Mouse (Mus musculus): ENCODE results near the gene Mcmbp.

Mcmbp gene

DNA sequence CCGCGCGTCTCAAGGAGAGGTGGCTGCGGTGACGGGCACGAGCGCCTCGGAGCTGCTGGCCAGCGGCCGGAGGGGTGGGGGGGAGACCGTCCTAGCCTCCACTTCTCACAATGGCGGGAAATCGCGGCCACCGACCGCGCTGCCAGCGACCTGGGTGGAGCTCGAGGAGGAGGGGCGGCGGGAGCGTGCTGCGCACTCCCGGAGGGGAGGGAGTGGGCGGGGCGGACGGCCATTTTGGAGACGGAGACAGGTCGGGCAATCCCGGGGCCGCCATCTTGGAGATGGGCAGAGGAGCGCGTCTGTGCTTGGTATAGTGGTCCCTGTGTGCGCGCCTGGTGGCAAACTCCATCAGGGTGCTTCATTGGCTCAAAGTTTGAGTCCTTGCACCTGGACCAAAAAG, at the start of gene Mcmbp:
Mcmbp (minus strand) TSS at position 162 of the 400 bp plus-strand sequence.
- peak; percentile 100 for DNase-seq

DNA sequence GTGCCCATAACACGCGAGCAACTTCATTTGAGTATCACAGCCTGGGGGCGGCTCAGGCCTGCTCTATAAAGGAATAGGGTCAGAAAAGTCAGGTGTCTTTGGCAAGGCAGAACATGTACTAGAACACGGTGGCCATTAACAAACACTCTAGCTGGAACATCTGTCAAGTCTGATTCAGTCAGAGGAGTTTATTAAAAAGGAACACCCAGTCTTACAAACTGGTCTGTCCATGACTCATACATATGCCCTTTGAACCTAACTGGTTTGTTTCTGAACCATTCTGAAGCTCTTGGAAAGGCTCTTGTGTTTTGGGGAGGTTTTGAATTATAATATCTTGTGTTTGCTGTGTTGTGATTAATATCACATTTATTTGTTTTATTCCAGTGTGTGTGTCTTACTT, 49.8 kb upstream of the Mcmbp start:
- DNase-seq, result no peak

DNA sequence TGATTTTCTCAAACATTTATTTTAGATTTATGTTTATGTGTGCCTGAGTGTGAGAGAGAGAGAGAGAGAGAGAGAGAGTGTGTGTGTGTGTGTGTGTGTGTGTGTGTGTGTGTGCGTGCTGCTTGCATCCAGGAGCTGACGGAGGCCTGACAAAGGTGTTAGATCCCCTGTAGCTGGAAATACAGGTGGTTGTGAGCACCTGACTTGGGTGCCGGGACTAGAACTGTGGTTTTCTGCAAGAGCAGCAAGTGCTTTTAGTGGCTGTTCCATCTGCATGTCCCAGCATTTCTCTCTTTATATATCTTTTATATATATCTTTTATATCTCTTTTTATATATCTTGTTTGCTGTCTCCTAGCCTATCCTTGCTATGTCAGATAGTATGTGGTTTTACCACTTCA, 41.6 kb upstream of the Mcmbp start:
- peak; percentile 55 for DNase-seq

DNA sequence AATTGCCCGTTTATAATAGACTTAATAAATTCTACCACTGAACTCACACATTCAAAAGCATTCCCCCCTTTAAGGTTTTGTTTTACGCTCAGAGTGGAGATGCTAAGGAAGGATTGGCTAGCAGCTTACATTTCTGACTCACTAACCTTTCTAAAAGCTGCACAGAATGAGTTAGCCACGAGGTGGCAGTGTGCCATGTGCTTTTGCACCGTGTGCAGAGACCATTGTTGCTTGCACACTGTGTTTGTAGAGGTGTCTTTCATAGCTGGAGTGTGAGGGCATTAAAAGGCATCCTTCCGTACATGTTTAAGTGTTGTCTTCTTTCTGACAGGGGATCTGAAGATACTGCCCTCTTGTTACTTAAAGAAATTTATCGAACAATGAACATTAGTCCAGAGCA, 39.0 kb upstream of the Mcmbp start:
- peak; percentile 24 for DNase-seq

- peak; percentile 14 for DNase-seq
These were observed 36.9 kb upstream of the Mcmbp start for GRCm38 (mm10) chr7:128777201-128777600.

- no peak for DNase-seq
These were observed 26.4 kb upstream of the Mcmbp start for GRCm38 (mm10) chr7:128766696-128767095.

- DNase-seq, result no peak
These were observed 18.7 kb upstream of the Mcmbp start for GRCm38 (mm10) chr7:128758948-128759347.

DNA sequence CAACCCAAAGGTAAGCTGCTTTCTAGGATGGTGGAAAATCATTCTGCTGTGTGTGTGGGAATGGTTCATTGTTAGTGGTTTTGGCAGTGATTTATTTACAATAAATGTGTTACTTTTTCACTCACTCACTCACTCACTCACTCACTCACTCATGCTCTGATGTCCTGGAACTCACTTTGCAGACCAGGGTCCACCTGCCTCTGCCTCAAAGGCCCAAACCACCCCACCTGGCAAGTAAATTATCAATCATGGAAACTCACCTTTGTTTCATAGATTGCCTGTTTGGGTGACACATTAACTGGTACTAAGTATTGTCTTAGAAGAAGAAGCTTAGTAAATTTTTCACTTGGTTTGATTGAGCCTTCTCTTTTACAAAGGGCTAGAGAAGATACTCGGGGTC, 15.1 kb upstream of the Mcmbp start:
- no peak for DNase-seq

GRCm38 (mm10) chr7:128752012-128752411, 11.7 kb upstream of the Mcmbp start:
- no peak for DNase-seq

GRCm38 (mm10) chr7:128750296-128750695, 10.0 kb upstream of the Mcmbp start:
- DNase-seq, result peak; percentile 92

GRCm38 (mm10) chr7:128748758-128749157, 8.5 kb upstream of the Mcmbp start:
- DNase-seq, result peak; percentile 99

GRCm38 (mm10) chr7:128746151-128746550, 5.9 kb upstream of the Mcmbp start:
- DNase-seq, result no peak

DNA sequence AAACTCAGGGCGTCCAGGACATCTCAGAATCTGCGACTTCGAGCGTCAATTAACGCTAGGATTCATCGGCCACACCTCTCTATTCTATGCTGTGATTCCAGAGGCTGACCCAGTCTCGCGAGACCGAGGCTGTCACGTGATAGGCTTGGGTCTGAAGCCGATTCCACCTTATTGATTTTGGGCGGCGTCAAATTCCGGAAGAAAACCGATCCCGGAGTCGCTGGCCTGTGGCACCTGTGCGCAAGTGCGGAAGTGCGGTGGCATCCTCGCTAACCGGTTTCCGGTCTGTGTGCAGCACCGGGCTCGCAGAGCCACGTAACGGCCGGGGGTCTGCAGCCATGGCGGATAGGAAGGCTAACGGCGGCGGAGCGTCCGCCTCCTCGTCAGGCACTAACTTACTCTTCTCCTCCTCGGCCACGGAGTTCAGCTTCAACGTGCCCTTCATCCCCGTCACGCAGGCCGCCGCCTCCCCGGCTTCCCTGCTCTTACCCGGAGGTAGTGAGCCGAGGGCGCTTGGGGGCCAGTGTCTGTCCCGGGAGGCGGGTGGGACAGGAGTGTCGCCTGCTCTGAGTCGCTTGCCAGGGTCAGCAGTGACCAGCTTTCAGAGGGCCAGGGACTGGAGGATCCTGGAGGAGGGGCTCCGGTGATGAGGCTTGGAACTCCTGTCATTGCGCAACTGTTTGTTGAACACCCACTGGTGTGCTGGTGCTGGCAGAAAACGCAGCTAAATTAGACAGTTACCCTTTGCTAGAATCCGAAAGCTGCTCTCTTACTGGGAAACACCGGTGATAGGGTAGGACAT, 4.6 kb upstream of the Mcmbp start, which contains the start of gene Sec23ip:
Sec23ip (plus strand) TSS at position 260 of the 802 bp plus-strand sequence.
- DNase-seq, result peak; percentile 100

DNA sequence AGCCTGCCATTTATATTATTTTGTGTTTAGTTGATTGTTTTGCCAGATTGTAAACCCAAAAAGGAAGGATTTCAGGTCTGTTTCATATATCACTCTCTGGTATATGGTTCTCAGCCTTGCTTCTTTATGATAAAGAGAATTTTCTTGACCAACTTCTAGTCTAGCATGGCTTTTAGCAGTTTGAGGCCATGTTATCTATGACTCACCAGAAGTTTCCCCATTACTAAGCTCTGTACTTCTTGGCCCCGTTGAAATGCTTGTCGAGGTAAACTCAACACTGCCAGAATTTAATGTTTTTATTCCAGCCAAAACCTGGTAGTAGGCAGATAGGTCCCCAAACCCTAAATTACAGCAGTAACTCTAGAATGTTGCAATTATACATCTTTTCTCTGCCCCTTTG, 3.6 kb upstream of the Mcmbp start:
- DNase-seq, result no peak

DNA sequence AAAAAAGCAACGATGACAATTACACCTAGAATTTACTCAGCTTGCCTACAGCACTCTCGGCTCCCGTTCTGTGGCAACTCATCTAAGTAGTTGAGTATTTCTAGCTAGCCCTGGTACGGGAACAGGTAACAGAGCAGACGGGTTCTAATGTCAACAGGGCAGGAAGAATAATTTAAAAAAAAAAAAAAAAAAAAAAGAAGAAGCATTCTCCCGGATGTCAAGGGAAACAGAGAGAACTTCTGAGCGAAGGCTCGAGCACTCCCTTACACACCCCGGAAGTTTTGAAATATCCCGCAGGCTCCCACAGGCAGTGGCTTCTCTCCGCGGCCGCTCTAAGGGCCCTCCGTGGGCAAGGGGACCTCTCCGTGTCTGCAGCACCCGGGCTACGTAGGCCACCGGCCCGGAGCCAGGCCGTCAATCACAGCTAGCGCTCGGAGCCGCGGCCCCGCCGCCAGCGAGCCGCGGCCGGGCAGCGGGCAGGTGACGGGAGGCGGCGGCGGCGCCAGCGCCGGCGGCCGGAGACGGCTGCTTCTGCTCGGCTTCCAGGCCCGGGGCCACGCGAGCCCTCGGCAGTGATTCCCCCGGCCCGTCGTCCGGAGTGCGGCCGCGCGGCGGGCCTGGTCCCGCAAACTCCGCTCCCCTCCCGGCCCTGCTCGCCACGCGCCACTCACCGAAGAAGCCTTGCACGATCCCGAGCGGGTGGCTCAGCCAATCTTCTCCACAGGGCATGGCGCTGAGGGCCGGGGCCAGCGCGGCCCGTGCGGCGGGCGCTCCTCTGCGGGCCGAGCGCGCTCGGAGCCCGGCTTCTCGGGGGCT, 625 bp downstream of the Mcmbp start:
- peak; percentile 97 for DNase-seq

DNA sequence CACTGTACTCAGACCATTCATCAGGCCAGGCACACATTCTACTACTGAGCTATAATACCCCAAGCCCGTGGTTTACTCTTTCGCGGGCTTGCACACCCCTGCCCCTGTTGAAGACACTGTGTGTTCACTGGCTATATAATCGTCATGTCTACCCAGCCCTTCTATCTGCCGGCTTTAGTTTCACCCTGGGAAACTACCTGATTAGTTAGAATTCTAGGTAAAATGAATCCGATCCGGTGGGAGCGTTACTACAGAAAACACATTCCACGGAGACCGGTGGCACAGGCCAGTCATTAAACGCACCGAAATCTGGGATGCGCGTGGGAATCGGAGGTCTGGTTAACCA, 1.2 kb downstream of the Mcmbp start:
- DNase-seq, result no peak

DNA sequence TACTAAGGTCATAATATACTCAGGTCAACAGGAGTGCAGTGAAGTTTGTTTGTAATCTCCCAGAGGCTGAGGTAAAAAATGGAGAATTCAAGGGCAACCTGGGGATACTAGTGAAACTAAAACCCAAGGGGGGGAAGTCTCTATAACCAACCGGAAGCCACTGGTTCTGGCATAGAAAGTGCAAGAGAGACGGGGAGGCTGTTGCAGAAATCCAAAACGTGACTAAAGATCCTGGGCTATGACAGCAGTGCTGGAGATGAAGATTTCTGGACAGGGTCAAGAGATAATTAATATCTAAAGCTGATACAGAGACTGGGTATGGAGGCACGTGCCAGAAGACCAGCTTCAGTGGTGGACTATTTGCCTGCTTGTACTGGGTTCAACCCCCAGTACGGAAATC, 2.3 kb downstream of the Mcmbp start:
- DNase-seq, result no peak

GRCm38 (mm10) chr7:128731585-128731984, 8.7 kb downstream of the Mcmbp start:
- peak; percentile 64 for DNase-seq

GRCm38 (mm10) chr7:128728738-128729137, 11.6 kb downstream of the Mcmbp start:
- DNase-seq, result peak; percentile 94

- DNase-seq, result peak; percentile 83
These were observed 12.6 kb downstream of the Mcmbp start for GRCm38 (mm10) chr7:128727701-128728100.

- peak; percentile 58 for DNase-seq
These were observed 13.3 kb downstream of the Mcmbp start for GRCm38 (mm10) chr7:128726999-128727398.

- DNase-seq, result no peak
These were observed 15.1 kb downstream of the Mcmbp start for GRCm38 (mm10) chr7:128725189-128725588.

GRCm38 (mm10) chr7:128724761-128725160, 15.5 kb downstream of the Mcmbp start:
- DNase-seq, result peak; percentile 97

GRCm38 (mm10) chr7:128717991-128718390, 22.3 kb downstream of the Mcmbp start:
- DNase-seq, result no peak
